Mouse (Mus musculus): ENCODE data around the gene Igf1r.

The Igf1r gene

DNA sequence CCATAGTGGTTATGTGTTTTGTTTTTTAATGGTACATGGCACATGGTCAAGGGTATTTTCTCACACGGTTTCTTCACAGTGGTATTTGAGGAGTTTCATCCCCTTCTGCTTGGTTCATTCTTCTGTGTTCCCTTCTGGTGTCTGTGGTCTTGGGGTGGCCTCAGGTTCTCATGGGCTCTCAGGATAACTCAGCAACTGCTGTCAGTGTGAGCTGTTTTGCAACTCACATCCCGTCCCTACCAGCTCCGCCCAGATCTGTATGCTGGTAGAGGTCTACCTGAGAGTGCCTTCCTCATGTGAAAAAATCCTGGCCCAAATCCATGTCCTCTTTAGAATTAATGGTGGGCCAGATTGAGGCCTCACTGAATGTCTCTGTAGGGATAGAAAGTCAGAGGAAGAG lies 104.4 kb downstream of the Igf1r start:
- no peak for DNase-seq

DNA sequence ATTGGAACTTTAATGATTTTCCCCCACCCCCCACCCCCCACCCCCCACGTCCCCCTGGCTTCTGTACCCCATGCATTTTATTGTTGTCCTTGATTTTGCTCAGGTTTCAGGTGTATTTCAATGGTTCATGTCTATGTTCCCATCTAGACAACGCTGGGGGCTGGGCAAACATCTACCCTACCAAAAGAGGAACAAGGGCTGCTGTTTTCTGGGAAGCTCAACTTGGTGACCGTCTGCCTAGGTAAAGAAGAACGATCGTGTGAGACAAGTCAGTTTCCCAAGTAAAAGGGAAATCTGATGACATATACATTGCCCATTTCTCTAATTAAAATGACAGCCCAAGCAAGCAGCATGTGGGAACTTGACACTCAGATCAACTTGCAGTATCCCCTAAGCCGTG lies 107.1 kb downstream of the Igf1r start:
- no peak for DNase-seq

GRCm38 (mm10) chr7:68061434-68061833 lies 108.8 kb downstream of the Igf1r start:
- no peak for DNase-seq

GRCm38 (mm10) chr7:68062170-68062848 lies 109.7 kb downstream of the Igf1r start:
- DNase-seq, result no peak

DNA sequence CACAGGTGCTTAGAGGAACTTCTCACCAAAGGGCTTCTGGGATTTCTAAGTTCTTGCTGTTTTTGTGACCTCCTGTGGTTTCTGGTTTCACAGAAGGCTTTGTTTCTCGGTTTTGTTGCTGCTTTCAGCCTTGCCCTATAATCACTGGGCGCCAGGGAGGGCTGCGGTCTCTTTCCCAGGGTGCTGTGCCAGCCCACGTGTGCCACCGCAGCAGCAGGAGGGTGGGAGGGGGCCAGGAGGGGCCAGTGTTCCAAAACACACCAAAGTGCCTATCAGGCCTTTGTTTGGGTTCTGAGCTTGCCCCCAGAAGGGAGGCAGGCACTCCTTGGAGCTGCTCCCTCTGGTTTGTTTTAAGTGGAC lies 110.2 kb downstream of the Igf1r start:
- peak; percentile 51 for DNase-seq

DNA sequence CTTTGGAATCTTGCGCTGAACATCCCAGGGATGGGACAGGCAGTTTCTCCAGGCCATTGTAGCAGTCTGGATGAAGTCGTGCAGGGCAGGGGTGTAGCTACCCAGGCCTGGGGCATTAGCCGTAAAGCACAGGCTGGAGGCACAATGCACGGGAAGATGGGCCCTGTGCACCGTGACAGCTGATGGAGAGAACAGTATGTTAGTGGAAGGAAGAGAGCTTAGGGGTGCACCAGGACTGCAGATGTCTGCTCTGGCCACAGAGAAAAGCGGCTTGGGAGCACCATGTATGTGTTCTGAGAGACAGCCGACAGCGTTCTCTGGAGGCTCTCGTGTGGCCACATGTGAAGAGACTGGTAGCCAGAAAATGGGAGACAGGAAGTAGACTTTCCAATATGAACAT lies 111.1 kb downstream of the Igf1r start:
- DNase-seq, result no peak

DNA sequence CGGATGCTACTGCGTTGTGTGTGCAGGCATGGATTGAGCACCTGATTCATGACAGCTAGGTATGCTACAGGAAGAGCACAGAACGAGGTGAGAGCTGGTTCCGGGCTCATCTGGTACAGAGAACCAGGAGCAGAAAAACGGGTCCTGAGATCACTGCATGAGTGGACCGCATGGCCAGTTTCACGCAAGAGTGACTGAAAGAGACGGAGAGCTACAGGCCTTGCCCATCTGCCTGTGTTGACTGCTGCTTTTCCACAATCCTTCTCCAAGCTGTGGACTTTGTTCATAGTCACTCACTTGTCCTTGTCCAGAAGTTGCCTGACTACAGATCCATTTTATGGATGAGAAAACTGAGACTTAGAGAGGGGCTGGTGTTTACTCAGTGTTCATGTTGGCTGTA lies 111.5 kb downstream of the Igf1r start:
- no peak for DNase-seq

- DNase-seq, result no peak
Measured at GRCm38 (mm10) chr7:68064647-68065362, 112.2 kb downstream of the Igf1r start.

DNA sequence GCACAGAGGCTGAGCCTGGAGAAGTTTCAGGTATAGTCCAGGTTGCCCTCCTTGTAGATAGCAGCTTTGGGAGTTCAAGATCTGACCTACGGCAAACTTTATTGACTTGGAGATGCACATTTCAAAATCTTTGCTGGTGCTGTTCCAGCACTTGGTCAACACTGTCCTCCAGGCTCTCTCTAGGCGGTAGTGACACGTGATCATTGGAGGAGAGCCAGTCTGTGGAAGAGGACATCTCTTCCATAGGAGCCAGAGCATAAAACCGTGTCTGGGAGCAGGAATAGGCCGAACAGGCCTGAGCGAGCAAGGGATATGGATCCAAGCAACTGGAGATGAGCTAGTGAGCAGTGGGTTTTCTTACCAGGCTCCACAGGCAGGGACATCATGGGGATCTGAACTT lies 113.3 kb downstream of the Igf1r start:
- DNase-seq, result no peak

DNA sequence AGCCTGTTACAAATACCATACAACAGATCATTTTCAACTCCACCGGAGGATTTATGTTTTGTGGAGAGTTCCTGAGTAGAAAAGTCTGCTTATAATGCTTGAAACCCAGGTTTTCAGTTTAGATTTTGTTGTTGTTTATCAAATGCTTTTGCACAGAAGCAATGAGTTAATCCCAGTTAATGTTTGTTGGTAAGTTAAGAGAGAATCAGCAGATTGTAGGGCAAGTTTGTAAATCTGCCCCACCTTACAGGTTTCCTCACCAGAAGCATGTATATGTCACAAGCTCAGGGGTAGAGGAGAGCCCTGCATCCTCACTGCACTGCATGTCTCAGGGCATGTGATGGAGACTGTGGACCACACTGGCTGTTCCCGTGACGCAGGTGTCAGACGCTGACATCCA lies 114.7 kb downstream of the Igf1r start:
- DNase-seq, result no peak

DNA sequence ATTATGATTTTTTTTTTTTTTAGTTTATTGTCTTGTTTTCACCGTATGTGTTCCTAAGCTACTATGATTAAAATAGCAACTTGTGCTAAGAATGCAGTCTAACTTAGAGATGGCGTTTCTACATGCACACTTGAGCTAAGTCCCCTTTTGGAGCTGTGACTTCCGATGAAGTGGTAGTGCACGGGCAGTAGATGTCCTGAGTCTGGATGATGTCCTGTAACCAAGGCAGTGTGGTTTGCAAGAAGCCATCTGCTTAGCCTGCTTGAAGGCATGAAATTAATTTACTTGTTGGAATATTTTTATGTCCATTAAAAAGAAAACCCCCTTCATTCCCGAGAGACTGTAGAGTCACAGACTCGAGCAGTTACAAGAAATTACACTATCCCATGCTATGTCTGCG lies 116.7 kb downstream of the Igf1r start:
- DNase-seq, result no peak

DNA sequence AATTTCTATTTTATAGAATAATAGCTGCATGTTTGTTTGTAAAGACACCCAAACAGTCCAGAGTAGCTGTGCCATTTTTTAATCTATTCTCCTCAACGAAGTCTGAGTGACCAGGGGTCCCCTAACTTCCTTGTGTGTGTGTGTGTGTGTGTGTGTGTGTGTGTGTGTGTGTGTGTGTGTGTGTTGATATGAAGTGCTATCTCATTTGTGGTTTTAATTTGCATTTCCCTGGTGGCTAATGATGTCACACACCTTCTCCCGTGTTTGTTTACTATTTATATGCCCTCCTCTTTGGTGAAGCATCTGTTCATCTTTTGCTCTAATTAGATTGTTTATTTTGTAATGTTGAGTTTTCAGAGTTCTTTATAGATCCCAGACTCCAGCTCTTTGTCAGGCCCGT lies 117.4 kb downstream of the Igf1r start:
- DNase-seq, result no peak

GRCm38 (mm10) chr7:68070626-68071025 lies 118.0 kb downstream of the Igf1r start:
- DNase-seq, result peak; percentile 59

DNA sequence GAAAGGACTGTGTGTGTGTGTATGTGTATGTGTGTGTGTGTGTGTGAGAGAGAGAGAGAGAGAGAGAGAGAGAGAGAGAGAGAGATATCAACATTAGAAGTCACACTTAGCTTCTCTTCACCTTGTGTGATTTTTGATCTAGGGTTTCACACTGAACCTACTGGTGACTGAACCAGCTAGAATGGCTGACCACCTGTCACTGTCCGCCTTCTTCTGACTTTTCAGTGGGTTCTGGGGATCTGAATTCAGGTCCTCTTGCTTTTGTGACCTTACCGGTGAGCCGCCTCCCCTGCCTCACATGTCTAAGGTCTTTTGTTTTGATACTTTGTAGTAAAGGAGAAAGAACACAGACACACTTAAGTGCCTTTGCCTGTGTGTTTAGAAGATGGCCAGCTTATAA lies 118.4 kb downstream of the Igf1r start:
- DNase-seq, result no peak

GRCm38 (mm10) chr7:68071749-68072148 lies 119.1 kb downstream of the Igf1r start:
- no peak for DNase-seq

GRCm38 (mm10) chr7:68072524-68073459 lies 120.2 kb downstream of the Igf1r start:
- DNase-seq, result no peak

GRCm38 (mm10) chr7:68073460-68073806 lies 120.8 kb downstream of the Igf1r start:
- DNase-seq, result no peak

DNA sequence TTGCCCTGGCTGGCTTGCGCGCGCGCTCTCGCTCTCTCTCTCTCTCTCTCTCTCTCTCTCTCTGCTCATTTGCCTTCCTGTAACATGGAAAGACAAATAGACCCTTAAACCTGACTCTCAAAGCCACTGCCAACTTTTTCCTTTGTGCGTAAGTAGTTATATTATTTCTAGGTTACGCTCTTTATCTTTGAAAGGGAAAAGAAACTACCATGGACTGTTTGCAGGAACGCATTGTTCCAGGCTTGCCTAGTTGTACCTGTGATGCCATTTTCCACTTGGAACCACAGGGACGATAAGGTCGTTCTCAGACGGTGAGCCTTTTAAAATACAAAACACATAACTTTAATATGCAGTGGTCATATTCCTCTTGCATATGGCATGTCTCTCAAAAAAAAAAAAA lies 122.1 kb downstream of the Igf1r start:
- no peak for DNase-seq

GRCm38 (mm10) chr7:68075401-68075800 lies 122.8 kb downstream of the Igf1r start:
- no peak for DNase-seq

- DNase-seq, result no peak
Measured at GRCm38 (mm10) chr7:68080122-68080845, 127.7 kb downstream of the Igf1r start.

DNA sequence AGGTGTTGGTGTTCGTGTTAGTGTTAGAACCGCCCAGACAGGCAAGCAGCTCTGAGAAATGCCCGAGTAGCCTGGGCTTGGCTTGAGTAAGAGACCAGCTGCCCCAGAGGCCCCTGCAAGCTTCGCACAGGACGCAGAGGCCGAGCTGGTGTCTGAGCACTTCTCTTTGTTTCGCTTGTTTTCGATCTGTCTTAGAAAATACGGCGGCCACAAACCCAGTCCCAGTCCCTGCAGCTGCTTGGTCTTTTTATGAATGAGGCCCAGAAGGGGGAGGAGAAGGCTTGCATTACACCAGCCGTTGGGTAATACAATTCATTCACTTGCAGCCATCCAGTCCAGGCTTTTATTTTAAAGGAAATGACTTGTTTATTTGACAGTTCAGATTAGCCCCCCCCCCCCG lies 132.7 kb downstream of the Igf1r start:
- peak; percentile 47 for DNase-seq

DNA sequence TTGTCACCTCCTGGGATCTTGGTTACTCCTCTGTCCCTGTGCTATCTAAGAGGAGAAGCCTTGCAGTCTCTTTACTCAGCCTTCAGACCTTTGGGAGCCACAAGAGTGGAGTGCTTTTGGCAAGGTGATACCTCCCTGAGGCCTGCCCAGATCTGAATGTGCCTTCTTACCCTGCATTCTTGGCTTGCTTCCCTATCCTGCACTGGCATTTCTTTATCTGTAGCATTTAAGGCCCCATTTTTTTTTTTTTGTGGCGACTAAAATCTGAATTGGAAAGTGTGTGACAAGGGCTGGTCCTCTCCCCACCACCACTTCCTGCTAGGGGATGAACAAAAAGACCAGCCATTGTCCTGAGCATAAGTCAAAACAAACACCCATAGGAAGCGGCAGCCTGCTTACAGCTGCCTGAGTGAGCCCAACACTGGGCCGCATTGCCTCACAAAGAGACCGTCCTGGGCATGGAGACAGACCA lies 133.3 kb downstream of the Igf1r start:
- DNase-seq, result no peak

GRCm38 (mm10) chr7:68087496-68087895 lies 134.9 kb downstream of the Igf1r start:
- no peak for DNase-seq
